ENCODE assay signal across 8 mouse cellular contexts in the genomic region with DNA sequence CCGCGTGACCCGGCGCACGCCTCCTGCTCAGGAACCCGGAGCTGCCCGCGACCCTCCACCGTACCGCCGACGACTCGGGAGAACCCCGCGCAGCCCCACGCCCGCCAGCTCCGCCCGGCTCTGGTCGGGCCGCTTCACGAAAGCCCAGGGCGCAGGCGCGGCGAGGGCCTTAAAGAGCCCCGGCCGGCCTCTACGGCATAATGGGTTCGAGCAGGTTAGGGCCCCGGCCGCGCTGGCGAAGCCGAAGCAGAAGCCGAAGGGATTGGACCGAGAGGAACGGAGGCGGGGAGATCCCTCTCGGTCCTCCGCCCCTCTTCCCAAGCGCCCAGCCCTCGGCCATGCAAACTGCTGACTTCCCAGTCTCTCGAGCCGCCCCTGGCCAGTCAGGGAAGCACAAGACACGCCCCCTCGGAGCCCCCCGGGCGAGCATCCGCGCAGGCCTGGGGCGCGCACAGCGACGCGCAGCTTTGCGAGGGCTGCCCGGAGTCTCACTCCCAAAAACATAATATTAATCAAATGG. TPM values are rescaled to one million over a fixed set of nuclear protein-coding genes. Genes with fewer than 3 reads are reported as not detected.
DNase-seq lines count a peak whose midpoint lies in the region; ATAC-seq and TF ChIP-seq lines count a peak whose summit lies in the region.

No protein-coding gene starts in this region.

- 0 out of 2 replicates have a peak, but pooled peaks cover 2% of the 10 kb centered on the region for H3K27me3 ChIP-seq in forebrain, embryonic 14.5 days (replicated peaks; ENCODE audit: control insufficient read depth, insufficient read depth, low read length)
- no peaks in the 10 kb centered on the region for H3K27me3 ChIP-seq in liver, embryonic 16.5 days (ENCODE audit: control insufficient read depth, insufficient read depth, low read depth, low read length)
- 0 out of 2 replicates have a peak, but pooled peaks cover 3% of the 10 kb centered on the region for H3K27me3 ChIP-seq in neural tube, embryonic 13.5 days

- H3K9me3 ChIP-seq in ES-E14 (ENCODE audit: control insufficient read depth, insufficient read depth, low read depth, low read length) = no peaks in the 10 kb centered on the region
- no peaks in the 10 kb centered on the region for H3K9me3 ChIP-seq in forebrain, embryonic 14.5 days (replicated peaks; ENCODE audit: control insufficient read depth, low read length)
- no peaks in the 10 kb centered on the region for H3K9me3 ChIP-seq in liver, embryonic 16.5 days (replicated peaks; ENCODE audit: control insufficient read depth, low read length)
- H3K9me3 ChIP-seq in neural tube, embryonic 13.5 days = no peaks in the 10 kb centered on the region

- H3K36me3 ChIP-seq in ES-E14 (ENCODE audit: control insufficient read depth, insufficient read depth, low read length, poor library complexity, severe bottlenecking) = no peaks in the 10 kb centered on the region
- no peaks in the 10 kb centered on the region for H3K36me3 ChIP-seq in forebrain, embryonic 14.5 days (ENCODE audit: control insufficient read depth, insufficient read depth, low read length)
- peaks cover 11% of the 10 kb centered on the region for H3K36me3 ChIP-seq in liver, embryonic 16.5 days (ENCODE audit: control insufficient read depth, insufficient read depth)
- H3K36me3 ChIP-seq in neural tube, embryonic 13.5 days = no peaks in the 10 kb centered on the region

- intact Hi-C loops in heart, postnatal 14 days (cut with DNase I) = loop anchor here (2.0 to 5.0 kb wide), 2 partner anchors 32 to 77 kb away; a partner anchor contains a TSS

- peaks cover 4 to 5% of the 10 kb centered on the region in 2 experiments; a peak in 2 of 4 replicates for H3K4me1 ChIP-seq in ES-E14 (ENCODE audit: control insufficient read depth in 2 of 2, insufficient read depth in 2 of 2, low read length in 2 of 2, poor library complexity in 1 of 2)
- H3K4me1 ChIP-seq in forebrain, embryonic 14.5 days (ENCODE audit: control insufficient read depth, insufficient read depth, low read length) = peaks cover 5% of the 10 kb centered on the region; the same call in 1 of the 2 replicates
- peaks cover 56% of the 10 kb centered on the region for H3K4me1 ChIP-seq in liver, embryonic 16.5 days (ENCODE audit: control insufficient read depth, low read depth, low read length)
- H3K4me1 ChIP-seq in neural tube, embryonic 13.5 days (replicated peaks) = peaks cover 19% of the 10 kb centered on the region

- in situ Hi-C loops in ES-E14 (cut with MboI; ENCODE audit: low sequenced_read_pairs in 2 of 2, unreplicated experiment in 2 of 2) = no loop called here

- under 1% methylated on average over 58 of the region's 58 CpGs for WGBS in forebrain, embryonic 14.5 days
- WGBS in large intestine, adult 2 months = under 1% methylated on average over 57 of the region's 58 CpGs
- 0% methylated on average over 56 of the region's 58 CpGs for WGBS in liver, embryonic 16.5 days (ENCODE audit: insufficient replicate concordance)
- WGBS in neural tube, embryonic 13.5 days = under 1% methylated on average over 58 of the region's 58 CpGs

- peak overlapping the region; percentile 69 for H3K4me2 ChIP-seq in forebrain, embryonic 14.5 days (ENCODE audit: low read length)
- H3K4me2 ChIP-seq in liver, embryonic 16.5 days (ENCODE audit: low read depth, low read length) = peak overlapping the region; percentile 88
- H3K4me2 ChIP-seq in neural tube, embryonic 13.5 days = peak overlapping the region; percentile 67

- peak; percentile 97 for ATAC-seq in forebrain, embryonic 14.5 days
- ATAC-seq in liver, embryonic 16.5 days (ENCODE audit: low read depth) = peak; percentile 92
- ATAC-seq in neural tube, embryonic 13.5 days (ENCODE audit: low read depth) = peak; percentile 98

- H3K4me3 ChIP-seq in ES-E14 (ENCODE audit: insufficient read depth in 1 of 2, low read depth in 1 of 2, low read length in 2 of 2, poor library complexity in 1 of 2, severe bottlenecking in 1 of 2) = peak overlapping the region; percentile 96 to 98
- peak overlapping the region; percentile 80 for H3K4me3 ChIP-seq in forebrain, embryonic 14.5 days (ENCODE audit: low read depth, low read length)
- H3K4me3 ChIP-seq in liver, embryonic 16.5 days (ENCODE audit: low read depth, low read length) = peak overlapping the region; percentile 88
- H3K4me3 ChIP-seq in neural tube, embryonic 13.5 days = peak overlapping the region; percentile 87

- peak; percentile 94 for DNase-seq in ES-E14 (ENCODE audit: low read depth, low spot score)
- peak; percentile 87 for DNase-seq in cerebellum, adult 11 months
- DNase-seq in forebrain, embryonic 14.5 days (ENCODE audit: low spot score) = peak; percentile 95
- peak; percentile 93 to 95 for DNase-seq in heart, postnatal 14 days
- DNase-seq in large intestine, adult 2 months (ENCODE audit: low read depth, low spot score) = peak; percentile 74
- peak; percentile 70 for DNase-seq in telencephalon, adult 2 months (ENCODE audit: low read depth, low spot score)

- H3K9ac ChIP-seq in ES-E14 (ENCODE audit: insufficient read depth, low read depth, low read length, poor library complexity, severe bottlenecking) = peak overlapping the region; percentile 97
- peak overlapping the region; percentile 82 for H3K9ac ChIP-seq in forebrain, embryonic 14.5 days (ENCODE audit: low read length)
- H3K9ac ChIP-seq in liver, embryonic 16.5 days (ENCODE audit: low read depth, low read length) = peak overlapping the region; percentile 97
- H3K9ac ChIP-seq in neural tube, embryonic 13.5 days = peak overlapping the region; percentile 90

- peak overlapping the region; percentile 89 for H3K27ac ChIP-seq in ES-E14 (ENCODE audit: insufficient read depth, low read depth, low read length, poor library complexity, severe bottlenecking)
- peak overlapping the region; percentile 86 for H3K27ac ChIP-seq in forebrain, embryonic 14.5 days (ENCODE audit: low read depth, low read length)
- peak overlapping the region; percentile 94 for H3K27ac ChIP-seq in liver, embryonic 16.5 days (ENCODE audit: low read length)
- H3K27ac ChIP-seq in neural tube, embryonic 13.5 days (replicated peaks) = peak overlapping the region; percentile 92

TF ChIP-seq in ES-E14, 5 proteins besides CTCF, POLR2A, EP300 and RAD21:
- TF ChIP-seq MAFK (IDR thresholded peaks at IDR 0.05; ENCODE audit: insufficient read depth, low read depth, low read length) = peak; percentile 79
- no peak for TF ChIP-seq CHD2 (IDR thresholded peaks at IDR 0.05; ENCODE audit: low read depth, low read length)
- no peak for TF ChIP-seq ZNF384 (IDR thresholded peaks at IDR 0.05; ENCODE audit: low read depth, low read length)

RNA-seq across cellular contexts. Expression of a gene that starts 5.9 kb away (rescaled TPM):
- 35.8 and 44.1 TPM in 2 replicates for total RNA-seq in ES-E14 (2012; rRNA removed)
- polyA plus RNA-seq in forebrain, embryonic 14.5 days (2014; fragmentation: Nextera tagmentation; extraction: Ambion mirVana) = 38.8 and 46.2 TPM in 2 replicates
- total RNA-seq in heart, postnatal 14 days (2021) = 10 to 100 TPM; 28.1 to 29.3 TPM
- 4.5 and 11.6 TPM in 2 replicates for polyA plus RNA-seq in large intestine, adult 2 months (2012; rRNA removed)
- polyA plus RNA-seq in liver, embryonic 16.5 days (2015; fragmentation: Nextera tagmentation; extraction: Ambion mirVana) = 57.8 and 59.8 TPM in 2 replicates
- polyA plus RNA-seq in neural tube, embryonic 13.5 days (2015; fragmentation: Nextera tagmentation; extraction: Ambion mirVana) = 56.1 and 58.3 TPM in 2 replicates

RNA-seq across cellular contexts. Expression of a gene that starts 31.3 kb away (rescaled TPM):
- 752 and 756 TPM in 2 replicates for total RNA-seq in ES-E14 (2012; rRNA removed)
- 63.5 and 65.3 TPM in 2 replicates for polyA plus RNA-seq in forebrain, embryonic 14.5 days (2014; fragmentation: Nextera tagmentation; extraction: Ambion mirVana)
- 10 to 100 TPM; 42.3 to 42.5 TPM for total RNA-seq in heart, postnatal 14 days (2021)
- polyA plus RNA-seq in large intestine, adult 2 months (2012; rRNA removed) = 17.7 and 19.3 TPM in 2 replicates
- polyA plus RNA-seq in liver, embryonic 16.5 days (2015; fragmentation: Nextera tagmentation; extraction: Ambion mirVana) = 20.5 and 23.9 TPM in 2 replicates
- 56.2 and 60.3 TPM in 2 replicates for polyA plus RNA-seq in neural tube, embryonic 13.5 days (2015; fragmentation: Nextera tagmentation; extraction: Ambion mirVana)

RNA-seq across cellular contexts. Expression of a gene that starts 39.1 kb away (rescaled TPM):
- 0.16 and 0.27 TPM in 2 replicates for total RNA-seq in ES-E14 (2012; rRNA removed)
- polyA plus RNA-seq in forebrain, embryonic 14.5 days (2014; fragmentation: Nextera tagmentation; extraction: Ambion mirVana) = 0.13 TPM in 1 of 2 replicates, not detected in the other
- total RNA-seq in heart, postnatal 14 days (2021) = not detected
- polyA plus RNA-seq in large intestine, adult 2 months (2012; rRNA removed) = not detected in 2 replicates
- polyA plus RNA-seq in liver, embryonic 16.5 days (2015; fragmentation: Nextera tagmentation; extraction: Ambion mirVana) = 0.33 and 0.40 TPM in 2 replicates
- polyA plus RNA-seq in neural tube, embryonic 13.5 days (2015; fragmentation: Nextera tagmentation; extraction: Ambion mirVana) = not detected in 2 replicates

Comparison
In these comparisons a context has a peak if more than half of its experiments do, and no peak if none do; other contexts are left out.
1. Peak in every context shown above with its lines: DNase-seq, ATAC-seq, H3K4me3 ChIP-seq and H3K27ac ChIP-seq.